Mouse (Mus musculus) heart, adult 18-20 months (tissue): ENCODE results near the gene Mapkapk2. TPM values are rescaled to one million over a fixed set of nuclear protein-coding genes. Genes with fewer than 3 reads are reported as not detected.

Experiments used
- DNase-seq, 2 experiments: peaks; one replicate each; pipeline ENCODE4 v3.0.0; 2021 to 2022; ENCODE audit warnings: mixed read lengths in 1 of 2
- total RNA-seq, 2 experiments: library from RNA; stranded (reverse); gene quantifications; 2 replicates each; pipeline ENCODE4 v1.2.3; 2021

Gene Mapkapk2
- total RNA-seq, 2 experiments from 2014 or later: 311 to 318 TPM

DNA sequence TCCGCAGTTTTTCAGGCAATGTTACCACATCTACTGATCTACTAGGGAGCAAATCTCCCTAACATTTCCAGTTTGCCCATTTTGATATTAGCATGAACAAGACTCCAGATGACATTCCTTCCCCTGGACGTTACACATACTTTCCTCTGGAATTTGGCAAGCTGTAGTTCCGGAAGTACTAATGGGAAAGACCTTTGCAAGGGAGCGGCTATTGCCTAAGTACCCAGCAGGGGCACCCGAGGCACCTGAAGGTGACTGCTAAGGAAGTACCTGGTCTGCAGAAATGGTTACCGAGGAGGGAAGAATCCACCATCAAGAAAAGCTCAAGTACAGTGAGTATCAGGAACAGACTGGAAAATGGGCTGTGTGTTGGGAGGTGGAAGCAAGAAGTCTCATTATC lies 14.9 kb upstream of the Mapkapk2 start:
- DNase-seq: peak; percentile 54 to 60

DNA sequence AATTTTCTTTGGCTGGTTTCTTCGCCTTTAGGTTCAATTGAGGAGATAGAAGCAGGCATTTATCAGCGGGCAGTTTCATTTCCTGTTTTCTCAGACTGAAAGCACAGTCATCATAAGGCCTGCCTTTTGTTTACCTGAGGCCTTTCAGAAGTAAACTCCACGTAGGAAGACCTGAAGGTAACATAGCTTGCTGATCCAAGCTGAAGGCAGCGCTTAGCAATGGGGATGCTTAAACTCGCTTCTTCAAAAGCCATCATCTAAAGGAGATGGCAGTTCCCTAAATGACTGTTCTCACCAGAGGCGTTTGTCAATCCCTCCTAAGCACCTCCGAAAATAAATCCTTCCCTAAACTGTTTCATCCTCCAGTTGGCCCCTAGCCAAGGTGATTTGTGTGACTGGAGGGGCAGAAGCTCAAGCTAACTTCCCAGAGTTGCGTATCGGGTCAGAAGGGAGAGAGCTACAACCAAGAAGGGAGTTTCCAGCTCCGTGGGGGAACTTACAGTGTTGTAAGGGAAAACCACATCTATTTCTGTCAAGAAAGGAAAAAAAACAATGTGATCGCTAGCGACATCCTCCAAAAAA lies 13.0 kb upstream of the Mapkapk2 start:
- peak; percentile 62 to 78 for DNase-seq

DNA sequence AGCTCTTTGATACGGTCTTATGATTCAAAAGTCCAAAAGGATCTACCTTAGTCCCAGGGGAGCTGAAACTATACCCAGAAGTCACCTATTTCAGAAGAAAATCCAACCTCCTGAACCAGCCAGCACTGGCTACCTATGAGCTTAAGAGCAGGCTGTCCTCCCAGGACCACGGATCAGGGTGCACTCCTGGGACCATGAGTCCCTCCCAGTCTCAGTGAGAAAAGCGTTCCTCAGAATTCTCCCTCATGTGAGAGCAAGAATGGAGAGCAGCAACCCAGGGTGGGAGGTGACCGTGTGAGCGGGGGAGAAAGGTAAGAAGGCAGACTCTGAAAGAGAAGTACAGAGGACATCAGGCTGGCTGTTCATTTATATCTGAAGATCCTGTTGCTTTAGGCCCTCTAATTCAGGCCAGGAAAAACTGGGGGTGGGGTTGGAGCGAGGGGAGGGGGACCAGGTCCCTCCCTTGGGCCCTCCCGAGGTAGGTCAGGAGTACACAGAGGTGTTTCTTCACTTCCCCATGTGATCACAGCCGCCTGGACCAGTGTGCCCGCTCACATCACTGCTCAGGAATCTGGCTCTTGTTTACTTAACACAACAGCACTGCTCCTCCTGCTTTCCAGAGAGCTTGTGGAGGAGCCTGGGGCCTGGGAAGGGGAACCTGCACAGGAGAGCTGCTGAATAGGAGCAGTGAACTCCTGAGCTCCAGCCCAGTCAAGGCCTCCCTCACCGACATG lies 10.1 kb upstream of the Mapkapk2 start:
- peak; percentile 48 to 60 for DNase-seq

DNA sequence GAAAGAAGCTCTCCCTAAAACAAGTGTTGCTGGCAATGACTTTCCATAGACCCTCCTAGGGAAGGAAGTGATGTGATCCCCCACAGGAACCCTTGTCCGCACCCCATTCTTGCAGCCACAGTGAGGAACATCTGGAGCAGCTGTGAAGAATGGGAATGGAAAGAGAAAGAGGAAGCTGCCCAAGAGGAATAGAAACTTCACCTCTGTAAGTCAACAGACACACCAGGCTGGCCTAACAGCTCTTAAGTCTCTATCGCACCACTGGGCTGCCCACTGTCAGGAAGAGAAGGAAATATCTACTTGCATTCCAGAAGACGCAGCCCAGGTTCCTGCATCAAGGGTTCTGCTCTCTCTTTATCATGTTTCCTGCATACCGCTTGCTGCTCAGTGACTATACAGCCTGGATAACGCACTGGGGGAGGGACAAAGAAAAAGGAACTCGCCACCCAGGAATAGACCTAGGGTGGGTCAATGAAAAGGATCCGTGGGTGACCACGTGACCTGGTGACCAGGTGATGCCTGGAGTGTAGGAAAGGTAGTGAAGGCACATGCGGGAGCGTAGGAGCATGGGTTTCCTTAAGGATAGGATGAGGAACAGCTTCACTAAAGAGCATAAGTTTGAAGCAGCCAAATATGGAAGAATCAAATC lies 6.3 kb upstream of the Mapkapk2 start:
- DNase-seq: peak in 1 of 2 experiments; percentile 67

DNA sequence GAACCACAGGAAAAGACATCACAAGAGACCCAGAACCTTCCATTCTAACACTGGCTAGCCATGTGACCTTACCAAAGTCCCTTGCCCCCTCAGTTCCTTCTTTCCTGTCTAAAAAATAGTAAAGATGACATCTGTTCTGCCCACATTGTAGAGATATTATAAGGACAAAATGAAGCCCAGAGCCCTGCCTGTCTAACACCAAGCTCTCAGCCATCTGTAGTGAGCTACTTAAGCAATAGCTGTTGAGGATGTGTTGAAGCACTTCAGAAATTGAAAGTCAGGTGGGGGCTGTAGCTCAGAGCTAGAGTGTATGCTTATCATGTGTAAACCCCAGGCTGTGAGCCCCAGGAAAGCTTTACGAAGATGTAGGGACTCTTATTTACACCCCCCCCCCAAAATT lies 3.2 kb upstream of the Mapkapk2 start:
- no peak for DNase-seq

DNA sequence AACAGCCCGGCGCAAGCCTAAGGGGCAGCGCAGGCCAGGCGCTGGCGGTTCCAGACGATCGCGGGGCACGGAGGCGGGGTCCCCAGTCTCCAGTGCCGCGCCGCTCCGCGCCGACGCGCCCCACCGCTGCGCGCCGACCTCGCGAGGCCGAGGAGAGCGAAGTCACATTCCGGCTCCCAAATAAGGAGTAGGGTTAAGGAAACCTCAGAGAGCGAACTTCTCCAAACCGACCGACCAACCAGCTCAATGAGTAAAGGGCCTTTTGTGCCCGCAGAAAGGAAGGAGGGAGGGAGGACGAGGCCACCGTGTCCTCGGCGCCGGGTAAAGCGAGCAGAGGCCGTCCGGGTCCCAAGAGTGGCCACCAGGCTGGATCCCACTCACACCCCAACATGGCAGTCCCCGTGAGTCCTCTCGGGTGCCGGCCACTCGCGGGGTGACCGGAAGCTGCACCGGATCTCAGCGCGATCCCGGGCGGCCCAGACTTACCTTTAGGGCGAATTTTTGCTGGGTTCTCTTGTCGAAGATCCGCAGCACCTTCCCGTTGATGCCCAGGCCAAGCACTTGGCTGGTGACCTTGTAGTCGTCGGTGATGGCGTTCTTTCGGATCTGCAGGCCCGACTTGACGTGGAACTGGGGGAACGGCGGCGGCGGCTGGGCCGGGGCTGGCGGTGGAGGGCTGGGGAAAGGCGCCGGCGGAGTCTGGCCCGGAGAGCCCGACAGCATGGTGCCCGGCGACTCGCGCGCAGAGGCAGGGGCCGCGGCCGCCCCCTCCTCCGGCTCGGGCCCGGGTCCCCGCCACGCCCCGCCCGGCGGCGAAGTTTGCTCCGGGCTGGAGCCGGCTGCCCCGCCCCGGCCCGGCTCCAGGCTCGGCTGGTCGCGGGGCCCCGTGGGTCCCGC lies 575 bp downstream of the Mapkapk2 start:
- DNase-seq: peak; percentile 74 to 76

DNA sequence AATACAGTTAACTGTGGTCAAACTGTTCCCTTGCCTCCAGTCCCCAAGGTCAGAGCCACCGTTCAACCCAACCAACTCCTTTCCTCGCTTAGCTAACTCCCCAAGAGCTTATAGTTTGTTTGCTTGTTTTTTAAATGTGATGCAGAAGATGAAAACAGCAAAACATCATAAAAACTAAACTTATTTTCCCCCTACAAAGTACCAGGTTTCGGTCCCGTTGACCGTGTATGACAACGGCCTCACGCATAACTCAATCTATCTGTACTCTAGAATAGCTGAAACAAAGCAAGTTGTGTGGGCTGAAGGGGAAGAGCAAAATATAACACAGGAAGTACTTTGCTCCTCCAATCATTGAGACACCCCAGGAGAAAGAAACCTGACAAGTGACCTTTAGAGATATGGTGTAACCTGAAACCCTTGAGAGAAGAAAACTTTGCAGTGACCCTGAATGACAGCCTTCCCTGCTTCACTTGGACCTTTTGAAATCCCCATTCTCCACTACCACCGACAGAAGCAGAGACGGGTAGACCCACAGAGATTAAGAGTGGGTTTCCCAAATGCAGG lies 1.4 kb downstream of the Mapkapk2 start:
- DNase-seq: no peak

DNA sequence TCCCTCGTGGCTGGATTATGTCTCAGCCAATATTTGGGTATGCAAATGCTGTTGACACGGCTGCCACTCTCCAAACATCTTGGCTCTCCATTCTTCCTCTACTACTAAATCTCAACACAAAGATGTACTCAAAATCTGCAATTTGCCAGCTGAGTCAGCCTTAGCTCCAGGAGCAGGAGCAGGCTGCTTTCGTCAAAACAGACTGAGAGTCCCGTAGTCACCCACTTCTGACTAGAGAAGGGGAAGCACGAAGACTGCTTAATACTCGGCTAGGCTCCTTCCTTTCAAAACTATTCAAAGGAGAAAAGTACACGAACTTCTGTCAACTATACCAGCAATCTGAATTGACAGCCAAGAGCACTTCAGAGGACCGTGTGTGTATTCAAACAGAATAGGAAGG lies 2.1 kb downstream of the Mapkapk2 start:
- peak in 1 of 2 experiments; percentile 45 for DNase-seq

DNA sequence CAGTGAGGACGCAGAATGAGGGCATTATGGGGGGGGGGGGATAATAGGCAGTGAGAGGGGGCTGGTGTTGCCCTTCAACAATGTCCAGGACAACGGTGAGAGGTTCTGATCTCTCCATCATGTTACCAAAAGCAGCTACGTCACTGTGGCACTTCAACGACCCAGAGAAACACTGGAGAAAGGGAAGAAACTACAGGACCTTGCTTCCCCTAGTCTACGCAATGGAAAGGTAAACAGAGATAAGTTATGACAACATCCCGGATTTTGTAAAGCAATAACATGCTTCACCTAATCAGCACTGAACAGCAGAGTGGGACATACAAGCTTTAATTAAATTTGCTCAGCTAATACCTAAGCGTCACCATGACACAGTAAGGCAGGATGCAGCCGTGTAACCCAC lies 3.7 kb downstream of the Mapkapk2 start:
- no peak for DNase-seq

DNA sequence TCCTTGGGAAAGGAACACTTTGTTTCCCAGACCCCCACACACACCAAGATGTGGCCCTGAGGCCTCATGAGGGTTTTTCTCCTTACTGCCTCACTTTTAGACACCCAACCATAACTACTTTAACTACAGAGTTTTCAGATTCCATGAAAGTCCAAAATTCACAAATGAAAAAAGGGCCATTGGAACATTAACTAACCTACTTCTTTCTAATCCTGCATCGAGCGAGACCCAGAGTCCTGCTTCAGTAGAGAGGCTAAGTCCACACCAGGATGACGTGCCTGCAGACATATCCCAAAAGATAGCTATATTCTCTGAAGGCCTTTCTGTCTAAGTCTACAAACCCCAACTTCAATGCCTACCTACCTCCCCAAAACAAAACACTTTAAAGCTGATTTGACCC lies 4.8 kb downstream of the Mapkapk2 start:
- DNase-seq: no peak

DNA sequence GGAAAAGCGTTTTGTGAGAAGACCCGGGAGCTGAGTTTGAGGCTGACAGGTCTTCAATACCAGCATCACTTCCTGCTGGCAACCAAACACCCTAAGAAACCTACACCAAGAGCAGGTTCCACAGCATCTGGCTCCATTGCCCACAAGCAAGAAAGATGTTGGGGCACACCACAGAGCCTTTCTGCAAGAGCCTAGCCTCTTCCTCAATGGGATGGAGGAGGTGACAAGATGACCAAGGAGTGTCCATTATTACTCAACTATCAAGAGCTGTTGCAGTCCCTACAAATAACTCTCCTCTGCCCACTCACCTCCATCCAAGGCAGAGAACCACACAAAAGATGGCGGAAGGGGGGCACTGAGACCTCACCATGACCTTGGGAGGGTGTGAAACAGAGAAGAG lies 5.5 kb downstream of the Mapkapk2 start:
- DNase-seq: peak in 1 of 2 experiments; percentile 27

DNA sequence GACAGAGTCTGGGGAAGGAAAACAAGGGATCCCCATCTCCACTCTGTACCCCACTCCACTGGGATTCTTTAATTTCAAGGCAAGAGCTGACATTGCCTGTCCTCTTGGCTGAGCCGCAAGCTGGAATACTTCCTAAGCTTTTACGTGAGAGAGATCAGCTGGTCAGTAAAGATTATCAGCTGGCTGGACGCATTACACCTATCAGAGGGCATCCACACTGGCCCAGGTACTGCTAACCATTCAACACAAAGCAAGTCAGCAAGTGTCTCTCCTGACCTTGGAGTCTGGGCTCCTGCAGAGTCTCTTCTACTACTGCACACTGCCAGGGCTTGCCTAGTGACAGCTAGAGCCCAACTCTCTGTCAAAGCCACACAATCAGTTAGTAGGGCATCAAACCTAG lies 6.1 kb downstream of the Mapkapk2 start:
- DNase-seq: peak; percentile 55

DNA sequence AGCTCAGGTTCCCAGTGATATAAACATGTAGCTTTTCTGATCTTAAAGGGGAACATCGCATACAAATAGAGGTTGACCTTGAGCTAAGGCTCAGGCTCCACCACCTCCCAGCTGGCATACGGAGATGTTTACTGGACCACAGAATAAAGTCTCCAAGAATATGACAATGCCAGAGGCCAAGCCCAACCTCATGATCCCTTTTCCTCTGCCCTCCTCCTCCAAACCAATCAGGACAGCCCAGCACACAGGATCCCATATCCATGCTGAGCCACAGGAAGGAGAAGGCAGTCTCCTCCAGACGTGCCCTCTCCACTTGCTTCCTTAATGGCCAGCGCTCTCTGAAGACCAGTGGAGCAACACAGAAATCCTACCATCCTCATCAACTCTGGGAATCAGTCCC lies 6.7 kb downstream of the Mapkapk2 start:
- peak; percentile 53 to 63 for DNase-seq

DNA sequence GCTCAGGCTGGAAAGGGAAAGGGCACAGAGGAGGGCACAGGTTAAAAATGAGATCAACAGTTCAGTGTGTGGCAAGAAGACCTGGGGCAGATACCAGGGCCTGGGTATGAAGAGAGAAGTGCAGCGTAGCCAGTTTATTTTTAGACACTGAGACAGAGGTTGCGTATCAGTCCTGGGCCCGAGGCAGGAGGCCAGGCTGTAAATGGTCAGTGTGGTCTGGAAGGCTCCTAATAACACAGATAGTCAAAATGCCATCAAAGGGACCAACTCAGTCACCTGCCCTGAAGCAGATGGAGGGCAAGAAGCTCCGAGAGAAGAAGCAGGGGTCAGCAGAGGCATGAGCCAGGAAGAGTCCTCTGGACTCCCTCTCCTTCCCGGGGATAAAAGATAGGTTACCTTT lies 7.4 kb downstream of the Mapkapk2 start:
- DNase-seq: peak; percentile 68 to 74

DNA sequence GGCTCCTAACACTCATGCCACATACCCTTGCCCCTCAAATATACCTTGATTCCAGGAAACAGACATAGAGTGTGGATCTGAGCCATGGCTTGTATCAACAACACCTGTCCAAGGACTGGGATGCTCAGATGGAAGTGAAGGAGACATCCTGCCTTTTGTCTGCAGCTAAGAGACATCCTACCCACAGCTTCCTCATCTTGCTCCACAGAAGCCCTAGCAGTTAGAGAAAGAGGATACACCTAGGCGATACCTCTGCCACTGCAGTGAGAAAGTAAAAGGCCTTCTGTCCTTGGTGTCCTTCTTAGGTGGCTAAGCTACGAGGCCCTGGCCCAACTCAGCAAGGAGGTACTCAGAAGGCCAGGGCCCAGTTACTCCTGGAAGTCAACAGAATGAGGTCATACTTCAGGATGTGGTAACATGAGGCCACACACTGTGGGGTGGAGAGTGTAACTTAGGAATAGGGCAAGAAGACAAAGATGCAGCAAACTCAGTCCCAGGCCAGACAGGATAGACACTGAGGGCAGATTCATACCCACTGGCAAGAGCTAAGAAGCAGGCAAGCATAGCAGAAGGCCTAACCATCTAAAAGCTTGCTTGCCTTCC lies 8.0 kb downstream of the Mapkapk2 start:
- peak; percentile 60 to 64 for DNase-seq

DNA sequence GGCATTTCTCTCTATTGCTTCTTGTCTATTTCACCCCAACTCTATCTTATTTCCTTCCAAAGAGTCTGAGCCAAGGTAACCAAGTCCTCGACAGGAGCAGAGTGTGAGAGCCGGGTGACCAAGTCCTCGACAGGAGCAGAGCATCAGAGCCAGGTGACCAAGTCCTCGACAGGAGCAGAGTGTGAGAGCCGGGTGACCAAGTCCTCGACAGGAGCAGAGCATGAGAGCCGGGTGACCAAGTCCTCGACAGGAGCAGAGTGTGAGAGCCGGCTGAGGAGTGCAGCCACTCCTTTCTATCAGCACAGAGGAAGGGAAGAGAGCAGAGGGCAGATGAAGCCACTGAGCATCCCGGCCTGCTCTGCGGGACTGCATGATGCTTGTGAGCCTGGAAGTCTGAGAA lies 9.1 kb downstream of the Mapkapk2 start:
- no peak for DNase-seq

DNA sequence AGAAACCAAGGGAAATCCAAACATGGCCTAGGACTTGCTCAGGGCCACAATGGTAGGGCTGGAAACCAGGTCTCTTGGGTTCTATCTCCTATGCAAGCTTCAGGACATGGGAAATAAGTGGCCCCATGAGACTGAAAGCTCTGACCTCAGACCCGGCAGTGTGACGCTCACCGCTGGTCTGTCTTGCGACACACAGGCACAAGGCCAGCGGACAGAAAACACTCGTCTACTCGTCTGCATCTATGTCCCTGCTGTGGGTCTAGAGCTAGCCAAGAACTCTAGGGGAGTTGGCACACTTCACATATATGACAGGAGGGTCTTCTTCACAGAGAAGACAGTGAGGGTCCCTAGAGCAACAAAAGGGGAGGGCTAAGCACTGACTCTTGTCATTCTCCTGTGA lies 10.7 kb downstream of the Mapkapk2 start:
- peak; percentile 75 to 83 for DNase-seq

DNA sequence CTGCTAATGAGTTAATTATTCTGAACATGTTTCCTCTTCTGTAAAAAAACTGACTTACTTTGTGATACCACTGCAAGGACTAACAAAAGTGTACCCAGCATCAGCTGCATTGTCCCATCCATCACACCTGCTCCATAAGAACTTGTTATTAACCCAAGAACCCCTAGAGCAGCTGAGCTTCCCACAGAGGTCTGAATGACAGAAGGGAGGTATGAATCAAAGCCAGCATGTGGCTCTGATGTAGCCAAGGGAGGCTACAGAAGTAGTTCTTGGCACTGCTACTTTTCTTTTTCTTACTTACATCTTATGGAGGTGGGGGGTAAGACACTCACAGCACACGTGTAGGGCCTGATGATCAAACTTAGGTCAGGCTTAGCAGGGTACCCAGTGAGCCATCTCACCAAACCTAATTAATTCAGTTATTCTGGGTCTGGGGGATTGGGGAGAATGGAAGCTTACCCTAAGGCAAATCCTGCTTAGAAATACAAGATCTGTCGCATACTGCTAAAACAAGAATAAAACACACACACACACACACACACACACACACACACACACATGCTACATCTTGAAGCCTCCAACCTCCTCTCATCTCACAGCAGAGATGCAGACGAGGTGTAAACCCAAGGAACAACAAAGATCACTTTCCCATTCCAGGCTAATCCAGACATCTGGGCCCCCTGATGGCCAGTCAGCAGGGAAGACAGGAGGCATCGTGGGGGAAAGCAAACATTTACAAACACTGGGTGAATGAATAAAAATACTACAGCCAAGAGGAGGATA lies 11.5 kb downstream of the Mapkapk2 start:
- DNase-seq: no peak

DNA sequence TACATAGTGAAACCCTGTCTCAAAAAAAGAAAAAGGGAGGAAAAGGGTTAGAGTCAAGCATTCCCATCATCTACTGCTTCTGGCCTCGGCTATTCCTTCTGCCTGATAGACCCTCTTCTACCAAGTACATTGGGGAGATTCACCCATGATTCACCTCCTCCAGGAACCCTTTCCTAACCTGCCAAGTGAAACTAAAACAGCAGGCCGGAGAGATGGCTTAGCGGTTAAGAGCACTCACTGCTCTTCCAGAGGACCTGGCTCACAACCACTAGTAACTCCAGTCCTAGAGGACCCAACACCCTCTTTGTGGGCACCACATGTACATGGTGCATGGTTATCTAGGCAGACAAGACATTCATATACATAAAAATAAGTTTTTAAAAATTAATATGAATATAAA lies 12.4 kb downstream of the Mapkapk2 start:
- no peak for DNase-seq

DNA sequence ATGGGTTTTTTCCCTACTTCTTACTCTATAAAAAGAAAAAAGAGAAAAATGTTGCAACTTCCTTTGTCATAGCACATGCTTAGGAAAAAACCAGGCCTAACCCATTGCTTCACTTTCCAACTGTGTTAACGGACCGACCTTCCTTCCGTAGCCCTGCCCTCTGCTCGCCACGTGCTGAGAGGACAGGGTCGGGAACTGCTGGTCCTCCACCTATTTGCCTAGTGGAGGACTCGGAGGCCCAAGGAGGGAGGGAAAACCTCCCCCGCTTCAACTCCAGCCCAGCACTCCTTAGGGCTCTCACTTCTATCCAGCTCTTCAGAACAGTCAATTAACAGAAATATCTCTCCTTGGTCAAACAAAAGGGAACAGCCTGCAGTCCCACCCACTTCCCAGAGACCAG lies 13.3 kb downstream of the Mapkapk2 start:
- peak; percentile 67 to 83 for DNase-seq

DNA sequence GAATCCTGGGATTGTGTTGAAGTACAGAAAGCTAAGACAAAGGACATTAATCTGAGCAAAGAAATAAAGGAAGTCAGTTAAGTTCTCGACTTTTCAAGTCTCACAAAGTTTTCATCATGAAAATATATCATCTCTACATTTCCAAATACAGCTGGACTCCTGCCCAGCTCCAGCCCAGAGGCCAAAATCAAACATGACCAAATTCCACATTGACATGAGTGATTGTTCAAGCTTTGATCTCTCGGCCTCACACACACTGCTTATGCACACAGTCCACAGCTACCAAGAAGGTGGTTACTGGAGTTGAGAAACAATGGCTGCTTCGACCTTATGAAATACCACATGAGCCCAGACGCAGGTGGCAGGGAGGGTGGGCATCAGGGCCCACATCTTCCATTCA lies 14.0 kb downstream of the Mapkapk2 start:
- no peak for DNase-seq
